Mouse (Mus musculus) forebrain, postnatal 0 days (tissue): ENCODE measurements around the gene Trip12. TPM values are rescaled to one million over a fixed set of nuclear protein-coding genes. Genes with fewer than 3 reads are reported as not detected.

ENCODE experiments used
- ATAC-seq: fragments of 200-750 bp; cut with Nextera tagmentation; 2 replicates; pipeline ENCODE4 v1.8.0; 2017; ENCODE audit warnings: mild to moderate bottlenecking, moderate library complexity
- DNase-seq: peaks from one replicate; pipeline ENCODE4 v3.0.0-alpha.2; 2015
- H3K27ac ChIP-seq: fragments of 300-500 bp; sonication (generic); 2 replicates; pipeline ENCODE4 v1.5.1; 2014; ENCODE audit warnings: low read depth, mild to moderate bottlenecking, antibody characterized with exemption, low read length, moderate library complexity, mixed read lengths
- H3K27me3 ChIP-seq: fragments of 300-500 bp; sonication (generic); 2 replicates; pipeline ENCODE4 v1.6.1; 2014; ENCODE audit warnings: mild to moderate bottlenecking, low read length, mixed read lengths; ENCODE audit not compliant: insufficient read depth
- H3K36me3 ChIP-seq: fragments of 300-500 bp; sonication (generic); 2 replicates; pipeline ENCODE4 v1.6.1; 2014; ENCODE audit warnings: mild to moderate bottlenecking, moderate library complexity; ENCODE audit not compliant: insufficient read depth
- H3K4me1 ChIP-seq: fragments of 300-500 bp; sonication (generic); 2 replicates; pipeline ENCODE4 v1.6.1; 2014; ENCODE audit warnings: antibody characterized with exemption; ENCODE audit not compliant: insufficient read depth
- H3K4me2 ChIP-seq: fragments of 300-500 bp; sonication (generic); 2 replicates; pipeline ENCODE4 v1.6.1; 2014; ENCODE audit warnings: low read depth, mild to moderate bottlenecking, moderate library complexity
- H3K4me3 ChIP-seq: fragments of 300-500 bp; sonication (generic); 2 replicates; pipeline ENCODE4 v1.5.1; 2014; ENCODE audit warnings: low read depth, low read length, mixed read lengths
- H3K9ac ChIP-seq: fragments of 300-500 bp; sonication (generic); 2 replicates; pipeline ENCODE4 v1.6.1; 2014; ENCODE audit warnings: mild to moderate bottlenecking
- H3K9me3 ChIP-seq: fragments of 300-500 bp; sonication (generic); 2 replicates; pipeline ENCODE4 v1.6.1; 2016; ENCODE audit warnings: low read length
- CTCF ChIP-seq: sonication (generic); IDR thresholded peaks from 2 replicates; pipeline ENCODE4 v1.5.1; 2016; ENCODE audit warnings: antibody characterized with exemption, control low read depth, low read depth
- WGBS: fragments of 180-500 bp; shearing (Covaris S2); extraction: QIAGEN DNeasy Blood & Tissue Kit; methylation state at CpG from one replicate; pipeline ENCODE4 v1.1.7; 2014; 5-methylcytosine and 5-hydroxymethylcytosine counted together
- polyA plus RNA-seq: library from polyadenylated mRNA; unstranded; fragments of >200 nt; fragmentation: Nextera tagmentation; extraction: Ambion mirVana; gene quantifications from 2 replicates; pipeline ENCODE4 v1.2.1, GENCODE M21; 2015
- total RNA-seq: library from RNA; depleted of rRNA; stranded (reverse); fragments of >200 nt; gene quantifications from 2 replicates; pipeline ENCODE4 v1.2.3, GENCODE M21; 2014

Trip12 gene
- total and polyA plus RNA-seq, 2 experiments from 2014 or later = 26.0 to 126 TPM

DNA sequence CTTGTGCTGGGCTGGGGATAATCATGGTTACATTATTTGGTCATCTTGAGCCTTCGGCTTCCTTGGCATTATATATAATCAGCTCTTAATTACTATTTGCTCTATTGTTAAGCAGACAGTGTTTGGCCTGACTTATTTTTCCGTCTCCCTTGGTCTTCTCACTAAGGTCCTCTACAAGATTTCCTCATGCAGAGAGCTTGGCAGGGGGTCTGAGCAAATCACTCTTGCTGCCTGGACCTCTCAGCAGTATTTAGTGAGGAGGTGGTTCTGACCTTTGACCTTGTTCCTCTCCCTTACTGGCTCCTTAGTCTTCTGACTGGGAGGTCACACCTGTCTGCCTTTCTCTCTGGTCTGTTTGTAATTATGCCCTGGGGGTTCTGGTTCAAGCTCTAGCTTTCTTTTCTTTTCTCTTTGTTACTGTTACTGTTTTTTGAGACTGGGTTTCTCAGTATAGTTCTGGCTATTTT, 41.8 kb upstream of the Trip12 start:
- no peak for TF ChIP-seq CTCF
- WGBS = 22% methylated on average over 2 of the region's 2 CpGs
- no peak for DNase-seq

DNA sequence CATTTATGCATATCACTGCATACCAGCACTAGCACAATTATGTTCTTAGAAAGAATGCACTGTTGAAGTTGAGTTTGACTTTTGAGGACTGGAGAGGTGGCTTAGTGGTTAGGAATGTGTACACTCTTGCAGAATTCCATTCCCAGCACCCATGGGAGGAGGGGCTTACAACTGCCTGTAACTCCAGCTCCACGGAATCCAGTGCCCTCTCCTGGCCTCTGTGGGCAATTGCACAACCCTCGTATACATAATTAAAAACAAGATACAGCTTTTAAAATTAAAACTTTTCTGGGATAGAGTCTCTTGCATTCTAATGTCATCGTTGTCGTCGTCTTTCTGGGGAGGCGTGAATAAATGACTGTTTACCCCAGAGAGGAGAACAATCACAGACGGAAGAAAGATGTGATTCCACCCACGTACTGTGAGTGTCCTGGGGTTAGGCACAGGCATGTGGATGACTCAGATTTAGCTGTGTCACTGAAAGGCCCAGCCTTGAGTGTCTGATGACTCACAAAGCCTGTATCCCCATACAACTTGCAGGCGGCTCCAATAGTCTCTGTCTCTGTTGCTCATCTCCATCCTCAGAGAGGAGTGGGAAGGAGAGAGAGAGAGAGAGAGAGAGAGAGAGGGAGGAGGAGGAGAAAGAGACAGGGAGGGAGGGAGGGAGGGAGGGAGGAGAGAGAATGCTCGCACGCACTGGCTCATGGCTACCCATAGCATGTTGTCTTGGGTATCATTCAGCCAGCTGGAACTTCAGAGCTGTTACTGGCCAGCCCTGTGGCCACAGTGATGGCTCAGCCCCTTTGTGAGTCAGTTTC, 41.1 kb upstream of the Trip12 start:
- Histone ChIP-seq H3K36me3 (no peaks in the 10 kb centered on the region), H3K27ac (no peak overlapping the region), H3K4me3 (no peak overlapping the region), H3K9me3 (no peaks in the 10 kb centered on the region), H3K27me3 (no peaks in the 10 kb centered on the region), H3K4me2 (no peak overlapping the region), H3K9ac (no peak overlapping the region), H3K4me1 (no peaks in the 10 kb centered on the region)
- WGBS = 64% methylated on average over 11 of the region's 11 CpGs
- ATAC-seq = no peak
- no peak for DNase-seq
- peak; percentile 28; the same call in 1 of the 2 replicates for TF ChIP-seq CTCF

More for the DNA sequence above, 41.8 kb upstream of the Trip12 start:
- H3K4me1 ChIP-seq = no peaks in the 10 kb centered on the region
- no peaks in the 10 kb centered on the region for H3K27me3 ChIP-seq
- H3K36me3 ChIP-seq = no peaks in the 10 kb centered on the region
- ATAC-seq = no peak
- H3K9me3 ChIP-seq = no peaks in the 10 kb centered on the region
- H3K27ac ChIP-seq = no peak overlapping the region
- H3K4me2 ChIP-seq = no peak overlapping the region
- no peak overlapping the region for H3K4me3 ChIP-seq
- H3K9ac ChIP-seq = no peak overlapping the region

- no peak for TF ChIP-seq CTCF
- H3K4me3 ChIP-seq = no peak overlapping the region
- H3K4me2 ChIP-seq = no peak overlapping the region
- no peaks in the 10 kb centered on the region for H3K36me3 ChIP-seq
- H3K27ac ChIP-seq = no peak overlapping the region
- no peak overlapping the region for H3K9ac ChIP-seq
- ATAC-seq = no peak
- no peaks in the 10 kb centered on the region for H3K27me3 ChIP-seq
- no peaks in the 10 kb centered on the region for H3K9me3 ChIP-seq
- no peaks in the 10 kb centered on the region for H3K4me1 ChIP-seq
- WGBS = 94% methylated on average over 8 of the region's 8 CpGs
- DNase-seq = no peak
Measured at GRCm38 (mm10) chr1:84879571-84880120, 39.3 kb upstream of the Trip12 start.

DNA sequence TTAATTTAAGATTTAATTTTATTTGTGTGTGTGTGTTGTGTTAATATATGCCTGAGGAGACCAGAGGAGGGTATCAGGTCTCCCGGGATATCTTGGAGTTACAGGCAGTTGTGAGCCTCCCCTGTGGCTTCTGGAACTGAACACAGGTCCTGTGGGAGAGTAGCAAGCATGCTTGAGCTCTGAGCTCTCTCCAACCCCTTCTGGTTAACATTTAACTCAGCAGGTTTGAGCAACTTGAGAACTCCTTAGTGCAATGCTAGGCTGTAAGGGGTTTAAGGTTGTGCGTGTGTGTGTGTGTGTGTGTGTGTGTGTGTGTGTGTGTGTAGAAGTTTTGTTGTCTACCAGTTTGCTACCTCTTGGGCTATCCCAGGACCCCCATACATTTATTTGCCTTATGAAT, 37.3 kb upstream of the Trip12 start:
- H3K4me1 ChIP-seq = no peaks in the 10 kb centered on the region
- H3K27me3 ChIP-seq = no peaks in the 10 kb centered on the region
- H3K27ac ChIP-seq = no peak overlapping the region
- DNase-seq = no peak
- H3K9me3 ChIP-seq = no peaks in the 10 kb centered on the region
- 94% methylated on average over 2 of the region's 2 CpGs for WGBS
- no peak for TF ChIP-seq CTCF
- H3K9ac ChIP-seq = no peak overlapping the region
- no peak overlapping the region for H3K4me3 ChIP-seq
- H3K36me3 ChIP-seq = no peaks in the 10 kb centered on the region
- no peak for ATAC-seq
- H3K4me2 ChIP-seq = no peak overlapping the region

- H3K9me3 ChIP-seq = no peaks in the 10 kb centered on the region
- WGBS = 70% methylated on average over 4 of the region's 4 CpGs
- DNase-seq = no peak
Measured at GRCm38 (mm10) chr1:84872939-84873338, 32.6 kb upstream of the Trip12 start.

DNA sequence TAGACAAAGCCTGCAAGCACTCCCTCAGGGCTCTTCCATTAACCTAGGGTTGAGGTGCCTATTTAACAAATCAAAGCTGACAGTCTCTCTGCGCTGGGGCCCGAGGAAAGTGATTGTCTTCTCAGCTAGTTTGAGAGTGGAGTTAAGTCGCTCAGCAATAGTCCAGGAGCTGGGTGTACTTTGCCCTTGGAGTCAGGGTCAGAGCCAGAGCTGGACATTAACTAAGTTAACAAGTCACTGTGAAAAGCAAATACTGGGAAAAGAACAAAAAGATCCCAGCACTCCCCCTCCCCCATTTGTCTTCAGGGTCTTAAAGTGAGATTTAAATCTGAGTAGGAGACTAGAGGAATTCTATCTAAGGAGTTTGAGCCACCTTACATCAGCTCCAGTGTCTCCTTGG, 31.8 kb upstream of the Trip12 start:
- 24% methylated on average over 3 of the region's 3 CpGs for WGBS
- ATAC-seq (no peak), DNase-seq (no peak)
- no peak for TF ChIP-seq CTCF
- no peak overlapping the region for H3K9ac ChIP-seq
- no peak overlapping the region for H3K27ac ChIP-seq
- no peaks in the 10 kb centered on the region for H3K36me3 ChIP-seq
- no peak overlapping the region for H3K4me2 ChIP-seq
- H3K9me3 ChIP-seq = no peaks in the 10 kb centered on the region
- no peaks in the 10 kb centered on the region for H3K27me3 ChIP-seq
- H3K4me1 ChIP-seq = no peaks in the 10 kb centered on the region
- H3K4me3 ChIP-seq = no peak overlapping the region

More at GRCm38 (mm10) chr1:84872939-84873338, 32.6 kb upstream of the Trip12 start:
- Histone ChIP-seq H3K4me3 (no peak overlapping the region), H3K27me3 (no peaks in the 10 kb centered on the region), H3K4me1 (no peaks in the 10 kb centered on the region), H3K4me2 (no peak overlapping the region), H3K36me3 (no peaks in the 10 kb centered on the region), H3K27ac (no peak overlapping the region), H3K9ac (no peak overlapping the region)
- no peak for TF ChIP-seq CTCF
- ATAC-seq = no peak

DNA sequence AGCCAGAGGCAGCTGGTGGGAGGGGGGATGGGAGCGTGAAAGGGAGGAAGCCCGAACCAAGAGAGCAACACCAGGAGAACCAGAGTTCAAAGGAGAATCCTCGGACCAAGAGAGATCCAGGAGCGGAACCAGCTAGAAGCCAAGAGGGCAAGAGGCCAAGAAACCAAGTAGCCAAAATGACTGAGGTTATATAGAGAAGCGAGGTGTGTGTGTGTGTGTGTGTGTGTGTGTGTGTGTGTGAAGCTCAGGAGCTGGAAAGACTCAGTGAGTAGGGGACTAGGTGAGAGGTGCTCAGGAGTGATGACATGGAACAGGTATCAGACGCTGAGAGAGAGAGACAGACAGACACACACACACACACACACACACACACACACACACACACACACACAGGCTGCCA, 30.8 kb upstream of the Trip12 start:
- H3K9me3 ChIP-seq = no peaks in the 10 kb centered on the region
- no peak for TF ChIP-seq CTCF
- no peak overlapping the region for H3K4me2 ChIP-seq
- H3K36me3 ChIP-seq = no peaks in the 10 kb centered on the region
- ATAC-seq (no peak), DNase-seq (no peak)
- H3K4me1 ChIP-seq = no peaks in the 10 kb centered on the region
- no peaks in the 10 kb centered on the region for H3K27me3 ChIP-seq
- no peak overlapping the region for H3K9ac ChIP-seq
- no peak overlapping the region for H3K4me3 ChIP-seq
- no peak overlapping the region for H3K27ac ChIP-seq
- WGBS = 76% methylated on average over 6 of the region's 6 CpGs
